Mouse (Mus musculus): Measurements from ENCODE around the gene Lipc.

DNA sequence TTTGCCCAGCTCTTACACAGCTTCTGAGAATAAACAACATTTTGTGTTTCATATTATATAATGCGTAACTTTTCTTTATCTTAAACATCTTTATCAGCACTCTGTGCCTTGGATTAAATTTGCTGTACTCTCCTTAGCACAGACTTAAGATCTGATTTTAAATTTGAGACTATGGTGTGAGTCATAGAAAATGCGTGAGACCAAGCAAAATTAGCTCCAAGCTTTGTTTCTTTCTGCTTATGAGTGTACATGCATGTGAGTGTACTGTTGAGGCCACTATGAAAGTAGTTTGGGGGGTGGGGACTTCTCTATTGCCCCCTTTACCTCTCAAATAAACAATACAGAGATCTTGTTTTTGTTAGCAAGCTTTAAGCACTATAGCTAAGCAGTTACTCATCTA is 13.4 kb upstream of the Lipc start:
- no peak for TF ChIP-seq POLR2A (IDR thresholded peaks at IDR 0.05; ENCODE audit: extremely low read depth, insufficient read depth, low read length)
- no peak for TF ChIP-seq CTCF (IDR thresholded peaks at IDR 0.05; ENCODE audit: low read depth, low read length)
